Mouse (Mus musculus) heart, embryonic 12.5 days (tissue): Measurements from ENCODE around the gene Nploc4. TPM values are rescaled to one million over a fixed set of nuclear protein-coding genes. Genes with fewer than 3 reads are reported as not detected.
"Not testable (repeated sequence)": the region's sequence is repeated elsewhere in the genome, so short reads cannot be mapped to it uniquely, and the experiment has no call there.

Source experiments
- ATAC-seq: fragments of 200-750 bp; cut with Nextera tagmentation; 2 replicates; pipeline ENCODE4 v1.8.0; 2017; ENCODE audit warnings: moderate TSS enrichment, moderate library complexity; ENCODE audit not compliant: insufficient number of reproducible peaks, low FRiP score
- H3K27ac ChIP-seq: fragments of 300-500 bp; sonication (generic); 2 replicates; pipeline ENCODE4 v1.5.1; 2016; ENCODE audit warnings: mild to moderate bottlenecking, moderate library complexity; ENCODE audit not compliant: poor library complexity, severe bottlenecking
- H3K27me3 ChIP-seq: fragments of 300-500 bp; sonication (generic); replicated peaks from 2 replicates; pipeline ENCODE4 v1.6.1; 2016; ENCODE audit warnings: mild to moderate bottlenecking, moderate library complexity
- H3K36me3 ChIP-seq: fragments of 300-500 bp; sonication (generic); 2 replicates; pipeline ENCODE4 v1.6.1; 2016; ENCODE audit warnings: mild to moderate bottlenecking, moderate library complexity
- H3K4me1 ChIP-seq: fragments of 300-500 bp; sonication (generic); replicated peaks from 2 replicates; pipeline ENCODE4 v1.6.1; 2016; ENCODE audit warnings: mild to moderate bottlenecking
- H3K4me2 ChIP-seq: fragments of 300-500 bp; sonication (generic); 2 replicates; pipeline ENCODE4 v1.6.1; 2016; ENCODE audit warnings: mild to moderate bottlenecking, moderate library complexity
- H3K4me3 ChIP-seq: fragments of 300-500 bp; sonication (generic); 2 replicates; pipeline ENCODE4 v1.5.1; 2016; ENCODE audit warnings: mild to moderate bottlenecking
- H3K9ac ChIP-seq: fragments of 300-500 bp; sonication (generic); 2 replicates; pipeline ENCODE4 v1.6.1; 2016; ENCODE audit warnings: mild to moderate bottlenecking, moderate library complexity
- H3K9me3 ChIP-seq: fragments of 300-500 bp; sonication (generic); replicated peaks from 2 replicates; pipeline ENCODE4 v1.6.1; 2016; ENCODE audit warnings: mild to moderate bottlenecking, moderate library complexity
- WGBS: fragments of 180-500 bp; shearing (Covaris S2); methylation state at CpG from one replicate; pipeline ENCODE4 v1.1.7; 2016; 5-methylcytosine and 5-hydroxymethylcytosine counted together
- polyA plus RNA-seq: library from polyadenylated mRNA; unstranded; fragments of >200 nt; fragmentation: Nextera tagmentation; extraction: Ambion mirVana; gene quantifications from 2 replicates; pipeline ENCODE4 v1.2.1, GENCODE M21; 2016

The Nploc4 gene
- polyA plus RNA-seq, 1 experiment from 2014 or later = 43.2 TPM

GRCm38 (mm10) chr11:120442765-120443280, 5.3 kb upstream of the Nploc4 start:
- Histone ChIP-seq H3K4me1 (peaks cover 7% of the 10 kb centered on the region; the same call in 1 of the 2 replicates), H3K4me3 (no peak overlapping the region), H3K27me3 (no peaks in the 10 kb centered on the region), H3K9ac (no peak overlapping the region), H3K4me2 (no peak overlapping the region), H3K27ac (no peak overlapping the region), H3K36me3 (no peaks in the 10 kb centered on the region), H3K9me3 (no peaks in the 10 kb centered on the region)
- WGBS = 88% methylated on average over 3 of the region's 3 CpGs
- ATAC-seq = no peak

GRCm38 (mm10) chr11:120442344-120442743, 4.8 kb upstream of the Nploc4 start, which contains the start of gene Tspan10:
Gene Tspan10, plus strand, starts transcription at chr11:120442644.
- H3K27ac ChIP-seq = no peak within 1 kb of the TSS
- no peaks in the 10 kb centered on the region for H3K36me3 ChIP-seq
- H3K9ac ChIP-seq = no peak within 1 kb of the TSS
- H3K9me3 ChIP-seq = no peaks in the 10 kb centered on the region
- no peaks in the 10 kb centered on the region for H3K27me3 ChIP-seq
- no peak for ATAC-seq
- no peak within 1 kb of the TSS for H3K4me3 ChIP-seq
- WGBS = 86% methylated on average over 3 of the region's 3 CpGs
- H3K4me1 ChIP-seq = peaks cover 5% of the 10 kb centered on the region; the same call in 1 of the 2 replicates
- H3K4me2 ChIP-seq = no peak within 1 kb of the TSS

GRCm38 (mm10) chr11:120437857-120438385, 413 bp upstream of the Nploc4 start:
- 27% methylated on average over 12 of the region's 12 CpGs for WGBS
- H3K4me2 ChIP-seq = peak overlapping the region; percentile 89
- H3K9me3 ChIP-seq = no peaks in the 10 kb centered on the region
- peak overlapping the region; percentile 96 for H3K9ac ChIP-seq
- H3K4me1 ChIP-seq = peaks cover 12% of the 10 kb centered on the region
- peaks cover 25% of the 10 kb centered on the region for H3K36me3 ChIP-seq
- no peaks in the 10 kb centered on the region for H3K27me3 ChIP-seq
- no peak for ATAC-seq
- H3K27ac ChIP-seq = no peak overlapping the region
- peak overlapping the region; percentile 95 for H3K4me3 ChIP-seq

- Histone ChIP-seq H3K4me3 (no peak overlapping the region), H3K27ac (no peak overlapping the region), H3K27me3 (no peaks in the 10 kb centered on the region), H3K4me2 (no peak overlapping the region), H3K4me1 (peaks cover 12% of the 10 kb centered on the region), H3K9ac (no peak overlapping the region), H3K9me3 (no peaks in the 10 kb centered on the region), H3K36me3 (peaks cover 79% of the 10 kb centered on the region)
- ATAC-seq = no peak
- 87% methylated on average over 3 of the region's 3 CpGs for WGBS
Observed at GRCm38 (mm10) chr11:120426727-120427126, 10.8 kb downstream of the Nploc4 start.

- peak overlapping the region; percentile 57; the same call in 1 of the 2 replicates for H3K27ac ChIP-seq
- peaks cover 12% of the 10 kb centered on the region for H3K4me1 ChIP-seq
- H3K9ac ChIP-seq = no peak overlapping the region
- WGBS = 72% methylated on average over 9 of the region's 9 CpGs
- no peak overlapping the region for H3K4me3 ChIP-seq
- no peaks in the 10 kb centered on the region for H3K9me3 ChIP-seq
- ATAC-seq = no peak
- H3K27me3 ChIP-seq = no peaks in the 10 kb centered on the region
- peaks cover 84% of the 10 kb centered on the region for H3K36me3 ChIP-seq
- no peak overlapping the region for H3K4me2 ChIP-seq
Observed at GRCm38 (mm10) chr11:120423569-120424295, 13.8 kb downstream of the Nploc4 start.

GRCm38 (mm10) chr11:120422651-120423568, 14.6 kb downstream of the Nploc4 start:
- Histone ChIP-seq H3K27ac (peak overlapping the region; percentile 57; the same call in 1 of the 2 replicates), H3K4me3 (no peak overlapping the region), H3K27me3 (no peaks in the 10 kb centered on the region), H3K36me3 (peaks cover 85% of the 10 kb centered on the region), H3K4me2 (no peak overlapping the region), H3K9me3 (no peaks in the 10 kb centered on the region), H3K4me1 (peaks cover 12% of the 10 kb centered on the region), H3K9ac (0 out of 2 replicates have a peak overlapping the region, but pooled peaks have one; percentile 21)
- WGBS = 79% methylated on average over 13 of the region's 13 CpGs
- no peak for ATAC-seq

GRCm38 (mm10) chr11:120418592-120418991, 18.9 kb downstream of the Nploc4 start:
- 100% methylated on average over 1 of the region's 1 CpGs for WGBS
- peaks cover 12% of the 10 kb centered on the region for H3K4me1 ChIP-seq
- no peak overlapping the region for H3K4me3 ChIP-seq
- H3K27me3 ChIP-seq = no peaks in the 10 kb centered on the region
- peaks cover 91% of the 10 kb centered on the region for H3K36me3 ChIP-seq
- H3K9ac ChIP-seq = no peak overlapping the region
- no peaks in the 10 kb centered on the region for H3K9me3 ChIP-seq
- no peak overlapping the region for H3K27ac ChIP-seq
- ATAC-seq = no peak
- no peak overlapping the region for H3K4me2 ChIP-seq

- no peak overlapping the region for H3K4me3 ChIP-seq
Observed at GRCm38 (mm10) chr11:120417852-120418251, 19.7 kb downstream of the Nploc4 start.

GRCm38 (mm10) chr11:120413621-120414020, 23.9 kb downstream of the Nploc4 start:
- not testable (repeated sequence) for H3K27me3 ChIP-seq, H3K9ac ChIP-seq, H3K27ac ChIP-seq, H3K4me3 ChIP-seq, H3K9me3 ChIP-seq, H3K4me2 ChIP-seq, ATAC-seq, H3K4me1 ChIP-seq
- 96% methylated on average over 7 of the region's 10 CpGs for WGBS
- peaks cover 95% of the 10 kb centered on the region for H3K36me3 ChIP-seq

More at GRCm38 (mm10) chr11:120417852-120418251, 19.7 kb downstream of the Nploc4 start:
- H3K4me1 ChIP-seq = peaks cover 5% of the 10 kb centered on the region
- 83% methylated on average over 7 of the region's 7 CpGs for WGBS
- no peak overlapping the region for H3K9ac ChIP-seq
- no peak overlapping the region for H3K4me2 ChIP-seq
- peaks cover 92% of the 10 kb centered on the region for H3K36me3 ChIP-seq
- H3K27ac ChIP-seq = no peak overlapping the region
- no peak for ATAC-seq
- no peaks in the 10 kb centered on the region for H3K9me3 ChIP-seq
- no peaks in the 10 kb centered on the region for H3K27me3 ChIP-seq

- 84% methylated on average over 1 of the region's 1 CpGs for WGBS
- Histone ChIP-seq H3K4me2 (no peak overlapping the region), H3K27me3 (no peaks in the 10 kb centered on the region), H3K4me3 (no peak overlapping the region), H3K27ac (no peak overlapping the region), H3K4me1 (no peaks in the 10 kb centered on the region), H3K36me3 (peaks cover 98% of the 10 kb centered on the region), H3K9ac (no peak overlapping the region), H3K9me3 (no peaks in the 10 kb centered on the region)
- ATAC-seq = no peak
Observed at GRCm38 (mm10) chr11:120406445-120406844, 31.1 kb downstream of the Nploc4 start.

- Histone ChIP-seq H3K9ac (no peak overlapping the region), H3K9me3 (no peaks in the 10 kb centered on the region), H3K27me3 (no peaks in the 10 kb centered on the region), H3K36me3 (peaks cover 98% of the 10 kb centered on the region), H3K4me1 (no peaks in the 10 kb centered on the region), H3K27ac (no peak overlapping the region), H3K4me3 (no peak overlapping the region), H3K4me2 (no peak overlapping the region)
- no peak; the same call in 1 of the 2 replicates for ATAC-seq
- WGBS = 71% methylated on average over 3 of the region's 3 CpGs
Observed at GRCm38 (mm10) chr11:120405867-120406266, 31.6 kb downstream of the Nploc4 start.
